Mouse (Mus musculus) frontal cortex, adult 2 months (tissue): ENCODE results near the gene Chrna7. TPM values are rescaled to one million over a fixed set of nuclear protein-coding genes. Genes with fewer than 3 reads are reported as not detected.

Source experiments
- DNase-seq, 2 experiments: peaks; one replicate each; pipeline ENCODE4 v3.0.0; 2022; ENCODE audit warnings: low spot score in 1 of 2; ENCODE audit errors: extremely low spot score in 1 of 2
- polyA plus RNA-seq: library from polyadenylated mRNA; depleted of rRNA; stranded (reverse); fragments of >200 nt; gene quantifications from 2 replicates; pipeline ENCODE4 v1.2.3, GENCODE M21; 2012; rRNA removed

Gene Chrna7
- polyA plus RNA-seq: 7.5 and 9.5 TPM in 2 replicates

- DNase-seq: peak; percentile 59 to 88
Measured at GRCm38 (mm10) chr7:63212084-63212723, at the start of gene Chrna7. Chrna7 (minus strand) TSS chr7:63212569.

GRCm38 (mm10) chr7:63249404-63249803 lies 37.0 kb upstream of the Chrna7 start:
- no peak for DNase-seq

GRCm38 (mm10) chr7:63237852-63238516 lies 25.6 kb upstream of the Chrna7 start:
- no peak for DNase-seq

- no peak for DNase-seq
Measured at GRCm38 (mm10) chr7:63225066-63225780, 12.9 kb upstream of the Chrna7 start.

- peak in 1 of 2 experiments; percentile 22 for DNase-seq
Measured at GRCm38 (mm10) chr7:63211641-63212083, 707 bp downstream of the Chrna7 start.

- DNase-seq: no peak
Measured at GRCm38 (mm10) chr7:63209501-63209900, 2.9 kb downstream of the Chrna7 start.

GRCm38 (mm10) chr7:63207137-63207536 lies 5.2 kb downstream of the Chrna7 start:
- peak in 1 of 2 experiments; percentile 28 for DNase-seq

- no peak for DNase-seq
Measured at GRCm38 (mm10) chr7:63195560-63195959, 16.8 kb downstream of the Chrna7 start.

- DNase-seq: no peak
Measured at GRCm38 (mm10) chr7:63189647-63190534, 22.5 kb downstream of the Chrna7 start.

GRCm38 (mm10) chr7:63170063-63170787 lies 42.1 kb downstream of the Chrna7 start:
- no peak for DNase-seq

GRCm38 (mm10) chr7:63164617-63165016 lies 47.8 kb downstream of the Chrna7 start:
- no peak for DNase-seq

- no peak for DNase-seq
Measured at GRCm38 (mm10) chr7:63162272-63162864, 50.0 kb downstream of the Chrna7 start.

GRCm38 (mm10) chr7:63153239-63153638 lies 59.1 kb downstream of the Chrna7 start:
- no peak for DNase-seq

- no peak for DNase-seq
Measured at GRCm38 (mm10) chr7:63148740-63149139, 63.6 kb downstream of the Chrna7 start.

GRCm38 (mm10) chr7:63148321-63148720 lies 64.0 kb downstream of the Chrna7 start:
- DNase-seq: no peak

- DNase-seq: peak in 1 of 2 experiments; percentile 28
Measured at GRCm38 (mm10) chr7:63122547-63122946, 89.8 kb downstream of the Chrna7 start.

GRCm38 (mm10) chr7:63113671-63114070 lies 98.7 kb downstream of the Chrna7 start:
- DNase-seq: no peak

- DNase-seq: no peak
Measured at GRCm38 (mm10) chr7:63113252-63113651, 99.1 kb downstream of the Chrna7 start.

GRCm38 (mm10) chr7:63109348-63109747 lies 103.0 kb downstream of the Chrna7 start:
- no peak for DNase-seq
